Mouse (Mus musculus) intestine, embryonic 16.5 days (tissue): ENCODE data around the gene Dennd5b. TPM values are rescaled to one million over a fixed set of nuclear protein-coding genes. Genes with fewer than 3 reads are reported as not detected.
"Not testable (repeated sequence)": the region's sequence is repeated elsewhere in the genome, so short reads cannot be mapped to it uniquely, and the experiment has no call there.

Source experiments
- ATAC-seq: fragments of 200-750 bp; cut with Nextera tagmentation; 2 replicates; pipeline ENCODE4 v1.8.0; 2017; ENCODE audit warnings: moderate TSS enrichment, moderate library complexity
- H3K27ac ChIP-seq: fragments of 300-500 bp; sonication (generic); 2 replicates; pipeline ENCODE4 v1.5.1; 2014; ENCODE audit warnings: mild to moderate bottlenecking, low read length
- H3K27me3 ChIP-seq: fragments of 300-500 bp; sonication (generic); replicated peaks from 2 replicates; pipeline ENCODE4 v1.6.1; 2014; ENCODE audit warnings: low read length, control low read depth, mixed read lengths; ENCODE audit not compliant: control insufficient read depth, insufficient read depth
- H3K36me3 ChIP-seq: fragments of 300-500 bp; sonication (generic); 2 replicates; pipeline ENCODE4 v1.6.1; 2014; ENCODE audit warnings: low read length, control low read depth; ENCODE audit not compliant: control insufficient read depth, insufficient read depth
- H3K4me1 ChIP-seq: fragments of 300-500 bp; sonication (generic); 2 replicates; pipeline ENCODE4 v1.6.1; 2014; ENCODE audit warnings: low read length, control low read depth, mixed read lengths; ENCODE audit not compliant: control insufficient read depth, insufficient read depth
- H3K4me2 ChIP-seq: fragments of 300-500 bp; sonication (generic); 2 replicates; pipeline ENCODE4 v1.6.1; 2014; ENCODE audit warnings: low read depth, low read length, control low read depth
- H3K4me3 ChIP-seq: fragments of 300-500 bp; sonication (generic); 2 replicates; pipeline ENCODE4 v1.5.1; 2014; ENCODE audit warnings: mild to moderate bottlenecking, low read length
- H3K9ac ChIP-seq: fragments of 300-500 bp; sonication (generic); 2 replicates; pipeline ENCODE4 v1.6.1; 2014; ENCODE audit warnings: low read depth, low read length
- H3K9me3 ChIP-seq: fragments of 300-500 bp; sonication (generic); 2 replicates; pipeline ENCODE4 v1.6.1; 2016; ENCODE audit warnings: low read length, control low read depth; ENCODE audit not compliant: control insufficient read depth
- whole genome bisulfite sequencing: fragments of 180-500 bp; shearing (Covaris S2); extraction: QIAGEN DNeasy Blood & Tissue Kit; methylation state at CpG from one replicate; pipeline ENCODE4 v1.1.7; 2014; 5-methylcytosine and 5-hydroxymethylcytosine counted together
- polyA plus RNA-seq: library from polyadenylated mRNA; unstranded; fragments of >200 nt; fragmentation: Nextera tagmentation; extraction: Ambion mirVana; gene quantifications from 2 replicates; pipeline ENCODE4 v1.2.1, GENCODE M21; 2015

Dennd5b gene
- polyA plus RNA-seq, 1 experiment from 2014 or later, result 7.4 TPM

GRCm38 (mm10) chr6:148994327-148994999, 107.0 kb downstream of the Dennd5b start:
- peak; percentile 12; the same call in 1 of the 2 replicates for ATAC-seq
- Histone ChIP-seq H3K9me3 (no peaks in the 10 kb centered on the region), H3K27me3 (no peaks in the 10 kb centered on the region), H3K36me3 (peaks cover 12% of the 10 kb centered on the region; the same call in 1 of the 2 replicates), H3K9ac (no peak overlapping the region), H3K27ac (no peak overlapping the region), H3K4me3 (no peak overlapping the region), H3K4me2 (no peak overlapping the region), H3K4me1 (peaks cover 5% of the 10 kb centered on the region; the same call in 1 of the 2 replicates)
- 68% methylated on average over 5 of the region's 5 CpGs for WGBS

- no peak overlapping the region for H3K4me3 ChIP-seq
- peaks cover 5% of the 10 kb centered on the region; the same call in 1 of the 2 replicates for H3K4me1 ChIP-seq
- peaks cover 12% of the 10 kb centered on the region; the same call in 1 of the 2 replicates for H3K36me3 ChIP-seq
- no peak overlapping the region for H3K9ac ChIP-seq
- peak; percentile 59 for ATAC-seq
- 32% methylated on average over 9 of the region's 9 CpGs for WGBS
- no peak overlapping the region for H3K4me2 ChIP-seq
- H3K9me3 ChIP-seq, result no peaks in the 10 kb centered on the region
- H3K27ac ChIP-seq, result no peak overlapping the region
- H3K27me3 ChIP-seq, result no peaks in the 10 kb centered on the region
Observed at GRCm38 (mm10) chr6:148993117-148994077, 108.1 kb downstream of the Dennd5b start.

- Histone ChIP-seq H3K27me3 (no peaks in the 10 kb centered on the region), H3K4me1 (peaks cover 5% of the 10 kb centered on the region; the same call in 1 of the 2 replicates), H3K9ac (no peak overlapping the region), H3K27ac (no peak overlapping the region), H3K4me2 (no peak overlapping the region), H3K9me3 (no peaks in the 10 kb centered on the region), H3K36me3 (peaks cover 12% of the 10 kb centered on the region; the same call in 1 of the 2 replicates), H3K4me3 (no peak overlapping the region)
- ATAC-seq, result peak; percentile 27; the same call in 1 of the 2 replicates
- 55% methylated on average over 4 of the region's 4 CpGs for WGBS
Observed at GRCm38 (mm10) chr6:148992373-148993116, 108.9 kb downstream of the Dennd5b start.

- no peak overlapping the region for H3K4me3 ChIP-seq
- H3K9me3 ChIP-seq, result no peaks in the 10 kb centered on the region
- peaks cover 9% of the 10 kb centered on the region; the same call in 1 of the 2 replicates for H3K36me3 ChIP-seq
- H3K27me3 ChIP-seq, result no peaks in the 10 kb centered on the region
- no peak for ATAC-seq
- 50% methylated on average over 6 of the region's 6 CpGs for WGBS
- H3K4me1 ChIP-seq, result peaks cover 5% of the 10 kb centered on the region; the same call in 1 of the 2 replicates
- 0 out of 2 replicates have a peak overlapping the region, but pooled peaks have one; percentile 8 for H3K27ac ChIP-seq
- no peak overlapping the region for H3K4me2 ChIP-seq
- no peak overlapping the region for H3K9ac ChIP-seq
Observed at GRCm38 (mm10) chr6:148991660-148992372, 109.7 kb downstream of the Dennd5b start.

GRCm38 (mm10) chr6:148989792-148990491, 111.5 kb downstream of the Dennd5b start:
- H3K27me3 ChIP-seq, H3K4me1 ChIP-seq, H3K9ac ChIP-seq, H3K4me2 ChIP-seq, ATAC-seq, H3K36me3 ChIP-seq, H3K27ac ChIP-seq, H3K4me3 ChIP-seq, H3K9me3 ChIP-seq: not testable (repeated sequence)
- WGBS, result 75% methylated on average over 1 of the region's 3 CpGs

- H3K9ac ChIP-seq, result no peak overlapping the region
- no peaks in the 10 kb centered on the region for H3K36me3 ChIP-seq
- no peaks in the 10 kb centered on the region for H3K9me3 ChIP-seq
- no peak overlapping the region for H3K27ac ChIP-seq
- no peak for ATAC-seq
- no peak overlapping the region for H3K4me2 ChIP-seq
- no peaks in the 10 kb centered on the region for H3K27me3 ChIP-seq
- no peak overlapping the region for H3K4me3 ChIP-seq
- WGBS, result 88% methylated on average over 4 of the region's 4 CpGs
- peaks cover 2% of the 10 kb centered on the region; the same call in 1 of the 2 replicates for H3K4me1 ChIP-seq
Observed at GRCm38 (mm10) chr6:148986003-148986402, 115.5 kb downstream of the Dennd5b start.

GRCm38 (mm10) chr6:148980495-148980894, 121.0 kb downstream of the Dennd5b start:
- no peak for ATAC-seq
- Histone ChIP-seq H3K9ac (no peak overlapping the region), H3K9me3 (no peaks in the 10 kb centered on the region), H3K36me3 (no peaks in the 10 kb centered on the region), H3K27ac (no peak overlapping the region), H3K27me3 (no peaks in the 10 kb centered on the region), H3K4me1 (peaks cover 2% of the 10 kb centered on the region; the same call in 1 of the 2 replicates), H3K4me2 (no peak overlapping the region), H3K4me3 (no peak overlapping the region)
- WGBS, result 58% methylated on average over 2 of the region's 3 CpGs

- Histone ChIP-seq H3K4me2 (no peak overlapping the region), H3K9me3 (no peaks in the 10 kb centered on the region), H3K36me3 (no peaks in the 10 kb centered on the region), H3K27me3 (no peaks in the 10 kb centered on the region), H3K4me1 (peaks cover 9% of the 10 kb centered on the region; the same call in 1 of the 2 replicates), H3K27ac (no peak overlapping the region), H3K4me3 (no peak overlapping the region), H3K9ac (no peak overlapping the region)
- WGBS, result 90% methylated on average over 3 of the region's 3 CpGs
- no peak for ATAC-seq
Observed at GRCm38 (mm10) chr6:148975096-148975495, 126.4 kb downstream of the Dennd5b start.
